Mouse (Mus musculus) liver, embryonic 16.5 days (tissue): ENCODE results near the gene Sema6d. TPM values are rescaled to one million over a fixed set of nuclear protein-coding genes. Genes with fewer than 3 reads are reported as not detected.

Experiments
- ATAC-seq: fragments of 200-750 bp; cut with Nextera tagmentation; 2 replicates; pipeline ENCODE4 v1.8.0; 2017; ENCODE audit warnings: low read depth, mild to moderate bottlenecking, moderate number of reproducible peaks, moderate library complexity
- H3K27ac ChIP-seq: fragments of 300-500 bp; sonication (generic); 2 replicates; pipeline ENCODE4 v1.5.1; 2014; ENCODE audit warnings: mild to moderate bottlenecking, low read length
- H3K27me3 ChIP-seq: fragments of 300-500 bp; sonication (generic); 2 replicates; pipeline ENCODE4 v1.6.1; 2014; ENCODE audit warnings: low read depth, low read length, mixed read lengths; ENCODE audit not compliant: control insufficient read depth, insufficient read depth
- H3K36me3 ChIP-seq: fragments of 300-500 bp; sonication (generic); 2 replicates; pipeline ENCODE4 v1.6.1; 2014; ENCODE audit warnings: mild to moderate bottlenecking; ENCODE audit not compliant: control insufficient read depth, insufficient read depth
- H3K4me1 ChIP-seq: fragments of 300-500 bp; sonication (generic); 2 replicates; pipeline ENCODE4 v1.6.1; 2014; ENCODE audit warnings: low read depth, low read length, mixed read lengths; ENCODE audit not compliant: control insufficient read depth
- H3K4me2 ChIP-seq: fragments of 300-500 bp; sonication (generic); 2 replicates; pipeline ENCODE4 v1.6.1; 2014; ENCODE audit warnings: low read depth, low read length, mixed read lengths
- H3K4me3 ChIP-seq: fragments of 300-500 bp; sonication (generic); 2 replicates; pipeline ENCODE4 v1.5.1; 2014; ENCODE audit warnings: low read depth, mild to moderate bottlenecking, low read length
- H3K9ac ChIP-seq: fragments of 300-500 bp; sonication (generic); 2 replicates; pipeline ENCODE4 v1.6.1; 2014; ENCODE audit warnings: low read depth, low read length
- H3K9me3 ChIP-seq: fragments of 300-500 bp; sonication (generic); replicated peaks from 2 replicates; pipeline ENCODE4 v1.6.1; 2016; ENCODE audit warnings: low read length; ENCODE audit not compliant: control insufficient read depth
- WGBS: fragments of 180-500 bp; shearing (Covaris S2); extraction: QIAGEN DNeasy Blood & Tissue Kit; methylation state at CpG from one replicate; pipeline ENCODE4 v1.1.7; 2014; ENCODE audit not compliant: insufficient replicate concordance; 5-methylcytosine and 5-hydroxymethylcytosine counted together
- polyA plus RNA-seq: library from polyadenylated mRNA; unstranded; fragments of >200 nt; fragmentation: Nextera tagmentation; extraction: Ambion mirVana; gene quantifications from 2 replicates; pipeline ENCODE4 v1.2.1, GENCODE M21; 2015

The Sema6d gene
- polyA plus RNA-seq, 1 experiment from 2014 or later: 4.8 TPM

GRCm38 (mm10) chr2:124554751-124555415 is 465.1 kb downstream of the Sema6d start:
- no peak overlapping the region for H3K4me2 ChIP-seq
- H3K27me3 ChIP-seq: no peaks in the 10 kb centered on the region
- H3K9ac ChIP-seq: no peak overlapping the region
- no peaks in the 10 kb centered on the region for H3K36me3 ChIP-seq
- 15% methylated on average over 1 of the region's 1 CpGs for WGBS
- no peak overlapping the region for H3K4me3 ChIP-seq
- ATAC-seq: peak; percentile 47
- H3K27ac ChIP-seq: no peak overlapping the region
- no peaks in the 10 kb centered on the region for H3K9me3 ChIP-seq
- no peaks in the 10 kb centered on the region for H3K4me1 ChIP-seq

GRCm38 (mm10) chr2:124556861-124557499 is 467.2 kb downstream of the Sema6d start:
- H3K4me2 ChIP-seq: no peak overlapping the region
- no peaks in the 10 kb centered on the region for H3K4me1 ChIP-seq
- H3K27me3 ChIP-seq: no peaks in the 10 kb centered on the region
- H3K27ac ChIP-seq: no peak overlapping the region
- H3K9me3 ChIP-seq: no peaks in the 10 kb centered on the region
- no peak overlapping the region for H3K4me3 ChIP-seq
- H3K36me3 ChIP-seq: no peaks in the 10 kb centered on the region
- WGBS: 57% methylated on average over 5 of the region's 5 CpGs
- no peak for ATAC-seq
- no peak overlapping the region for H3K9ac ChIP-seq

DNA sequence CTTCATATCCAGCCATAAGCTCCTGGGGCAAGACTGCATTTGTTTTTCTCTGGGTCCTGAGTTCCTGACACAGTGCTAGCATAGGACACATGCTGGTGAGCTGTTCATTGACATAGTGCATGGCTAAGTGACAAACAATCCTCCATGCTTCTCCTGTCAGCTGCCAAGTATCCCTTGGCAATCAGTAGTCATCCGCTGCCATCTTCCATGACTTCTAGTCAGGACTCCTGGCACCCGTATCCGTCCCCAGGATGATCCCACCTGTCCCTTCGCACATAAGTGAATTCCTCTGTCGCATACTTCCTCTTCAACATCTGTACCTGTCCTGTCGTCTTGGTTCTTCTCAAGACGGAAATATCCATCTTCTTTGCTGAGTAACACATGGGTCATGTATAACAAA is 468.3 kb downstream of the Sema6d start:
- Histone ChIP-seq H3K36me3 (no peaks in the 10 kb centered on the region), H3K4me2 (no peak overlapping the region), H3K4me3 (no peak overlapping the region), H3K9me3 (no peaks in the 10 kb centered on the region), H3K27me3 (no peaks in the 10 kb centered on the region), H3K27ac (no peak overlapping the region), H3K4me1 (no peaks in the 10 kb centered on the region), H3K9ac (no peak overlapping the region)
- ATAC-seq: no peak
- WGBS: 76% methylated on average over 7 of the region's 7 CpGs

GRCm38 (mm10) chr2:124561668-124562067 is 471.9 kb downstream of the Sema6d start:
- no peaks in the 10 kb centered on the region for H3K4me1 ChIP-seq
- no peaks in the 10 kb centered on the region for H3K36me3 ChIP-seq
- H3K9me3 ChIP-seq: no peaks in the 10 kb centered on the region
- no peaks in the 10 kb centered on the region for H3K27me3 ChIP-seq
- WGBS: 60% methylated on average over 5 of the region's 5 CpGs
- H3K4me2 ChIP-seq: no peak overlapping the region
- ATAC-seq: no peak
- H3K27ac ChIP-seq: no peak overlapping the region
- no peak overlapping the region for H3K9ac ChIP-seq
- no peak overlapping the region for H3K4me3 ChIP-seq

DNA sequence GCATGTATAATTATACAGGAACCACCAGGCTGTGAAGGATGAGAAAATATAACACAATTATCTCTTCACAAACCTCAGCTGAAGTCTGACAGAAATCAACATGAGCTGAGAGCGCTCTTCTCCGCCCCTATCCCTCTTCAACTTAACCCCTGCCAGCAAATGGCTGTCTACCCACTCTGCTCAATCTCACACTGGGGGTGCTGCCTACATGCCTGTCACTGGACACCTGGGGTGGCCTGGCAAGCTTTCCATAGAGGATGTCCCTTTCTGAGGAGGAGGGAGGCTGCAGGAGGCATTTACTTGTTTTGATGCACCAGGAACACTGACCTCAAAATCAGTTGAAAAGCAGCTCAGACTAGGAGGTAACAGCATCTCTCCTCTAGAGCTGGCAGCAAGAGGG is 472.3 kb downstream of the Sema6d start:
- 75% methylated on average over 2 of the region's 2 CpGs for WGBS

DNA sequence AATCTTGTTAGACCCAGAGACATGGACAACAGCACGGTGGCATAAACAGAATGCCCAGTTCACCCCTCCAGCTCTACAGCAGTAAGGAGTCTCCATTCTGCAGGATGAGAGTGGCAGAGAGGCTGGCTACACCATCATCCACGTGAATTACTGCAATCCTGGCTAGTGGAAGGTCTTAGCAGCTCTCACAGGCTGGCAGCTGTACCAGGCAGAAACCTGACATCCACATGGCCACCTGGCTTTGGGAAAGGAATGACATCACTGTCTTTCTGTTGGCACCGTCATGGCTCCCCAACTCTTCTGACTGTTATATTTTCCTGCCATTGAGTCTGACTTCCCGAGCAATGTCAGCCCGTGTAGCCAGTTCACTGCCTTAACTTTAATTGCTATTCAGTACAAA is 474.0 kb downstream of the Sema6d start:
- 59% methylated on average over 5 of the region's 5 CpGs for WGBS
- no peak for ATAC-seq
- H3K27me3 ChIP-seq: no peaks in the 10 kb centered on the region

More for the DNA sequence above, 472.3 kb downstream of the Sema6d start:
- Histone ChIP-seq H3K27me3 (no peaks in the 10 kb centered on the region), H3K36me3 (no peaks in the 10 kb centered on the region), H3K4me1 (no peaks in the 10 kb centered on the region), H3K9me3 (no peaks in the 10 kb centered on the region), H3K27ac (no peak overlapping the region), H3K4me3 (no peak overlapping the region), H3K4me2 (no peak overlapping the region), H3K9ac (no peak overlapping the region)
- no peak for ATAC-seq

GRCm38 (mm10) chr2:124573734-124574133 is 484.0 kb downstream of the Sema6d start:
- no peaks in the 10 kb centered on the region for H3K27me3 ChIP-seq
- no peak overlapping the region for H3K27ac ChIP-seq
- no peaks in the 10 kb centered on the region for H3K9me3 ChIP-seq
- ATAC-seq: no peak
- H3K4me1 ChIP-seq: no peaks in the 10 kb centered on the region
- no peaks in the 10 kb centered on the region for H3K36me3 ChIP-seq
- H3K4me2 ChIP-seq: no peak overlapping the region
- H3K9ac ChIP-seq: no peak overlapping the region
- WGBS: 29% methylated on average over 4 of the region's 4 CpGs
- H3K4me3 ChIP-seq: no peak overlapping the region

More for the DNA sequence above, 474.0 kb downstream of the Sema6d start:
- Histone ChIP-seq H3K4me2 (no peak overlapping the region), H3K4me3 (no peak overlapping the region), H3K9ac (no peak overlapping the region), H3K4me1 (no peaks in the 10 kb centered on the region), H3K36me3 (no peaks in the 10 kb centered on the region), H3K9me3 (no peaks in the 10 kb centered on the region), H3K27ac (no peak overlapping the region)

- H3K36me3 ChIP-seq: no peaks in the 10 kb centered on the region
- no peaks in the 10 kb centered on the region for H3K9me3 ChIP-seq
- H3K4me2 ChIP-seq: no peak overlapping the region
- no peaks in the 10 kb centered on the region for H3K27me3 ChIP-seq
- H3K27ac ChIP-seq: no peak overlapping the region
- 15% methylated on average over 2 of the region's 2 CpGs for WGBS
- no peak overlapping the region for H3K9ac ChIP-seq
- no peak overlapping the region for H3K4me3 ChIP-seq
- ATAC-seq: peak; percentile 37
- no peaks in the 10 kb centered on the region for H3K4me1 ChIP-seq
Observed at GRCm38 (mm10) chr2:124576053-124576452, 486.3 kb downstream of the Sema6d start.

DNA sequence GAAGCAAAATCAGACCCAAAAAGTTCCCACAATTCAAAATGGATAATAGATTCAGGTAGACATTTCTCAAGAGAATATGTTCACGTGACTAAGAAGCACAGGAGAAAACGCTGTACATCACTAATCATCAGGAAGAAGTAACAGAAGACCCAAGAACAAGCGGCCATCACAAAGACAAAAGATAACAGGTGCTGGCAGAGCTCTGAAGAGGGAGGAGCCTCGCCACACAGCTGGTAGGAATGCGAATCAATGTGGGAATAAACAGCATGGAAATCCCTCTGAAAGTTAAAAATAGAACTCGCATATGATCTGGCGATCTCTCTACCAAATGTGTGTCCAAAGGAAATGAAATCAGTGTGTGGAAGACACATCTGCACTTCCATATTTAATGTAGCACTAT is 493.8 kb downstream of the Sema6d start:
- ATAC-seq: no peak
- no peak overlapping the region for H3K9ac ChIP-seq
- H3K36me3 ChIP-seq: no peaks in the 10 kb centered on the region
- no peaks in the 10 kb centered on the region for H3K27me3 ChIP-seq
- WGBS: 54% methylated on average over 7 of the region's 7 CpGs
- H3K4me3 ChIP-seq: no peak overlapping the region
- no peak overlapping the region for H3K27ac ChIP-seq
- H3K4me2 ChIP-seq: no peak overlapping the region
- H3K4me1 ChIP-seq: no peaks in the 10 kb centered on the region
- no peaks in the 10 kb centered on the region for H3K9me3 ChIP-seq
